Mouse (Mus musculus): ENCODE results near the gene Cul5.

Cul5 gene

GRCm38 (mm10) chr9:53669680-53670219, at the start of gene Cul5:
Cul5 (minus strand) TSS chr9:53670014.
- no peak for DNase-seq

- peak; percentile 25 to 48 for DNase-seq
Observed at GRCm38 (mm10) chr9:53705992-53706696, 36.3 kb upstream of the Cul5 start, which contains the start of gene Rab39. Rab39 (minus strand) TSS chr9:53706232.

GRCm38 (mm10) chr9:53705491-53705991, 35.7 kb upstream of the Cul5 start:
- DNase-seq: peak; percentile 7 to 24

- no peak for DNase-seq
Observed at GRCm38 (mm10) chr9:53702991-53703390, 33.2 kb upstream of the Cul5 start.

- no peak for DNase-seq
Observed at GRCm38 (mm10) chr9:53700496-53700895, 30.7 kb upstream of the Cul5 start.

GRCm38 (mm10) chr9:53695846-53696245, 26.0 kb upstream of the Cul5 start:
- DNase-seq: no peak

- no peak for DNase-seq
Observed at GRCm38 (mm10) chr9:53693718-53694117, 23.9 kb upstream of the Cul5 start.

GRCm38 (mm10) chr9:53691745-53692670, 22.2 kb upstream of the Cul5 start:
- no peak for DNase-seq

GRCm38 (mm10) chr9:53680851-53681250, 11.0 kb upstream of the Cul5 start:
- no peak for DNase-seq

GRCm38 (mm10) chr9:53676921-53677320, 7.1 kb upstream of the Cul5 start:
- DNase-seq: no peak

GRCm38 (mm10) chr9:53673571-53673970, 3.8 kb upstream of the Cul5 start:
- peak; percentile 72 to 81 for DNase-seq

- peak; percentile 93 to 94 for DNase-seq
Observed at GRCm38 (mm10) chr9:53667020-53667669, 2.7 kb downstream of the Cul5 start.

- no peak for DNase-seq
Observed at GRCm38 (mm10) chr9:53666665-53667019, 3.2 kb downstream of the Cul5 start.

- DNase-seq: no peak
Observed at GRCm38 (mm10) chr9:53665428-53665827, 4.4 kb downstream of the Cul5 start.

- no peak for DNase-seq
Observed at GRCm38 (mm10) chr9:53664819-53665218, 5.0 kb downstream of the Cul5 start.

- no peak for DNase-seq
Observed at GRCm38 (mm10) chr9:53634796-53635195, 35.0 kb downstream of the Cul5 start.

GRCm38 (mm10) chr9:53615246-53615645, 54.6 kb downstream of the Cul5 start:
- DNase-seq: no peak

GRCm38 (mm10) chr9:53614286-53614685, 55.5 kb downstream of the Cul5 start:
- DNase-seq: no peak

- peak; percentile 95 to 97 for DNase-seq
Observed at GRCm38 (mm10) chr9:53609968-53610781, 59.6 kb downstream of the Cul5 start, which contains the start of gene Acat1. Acat1 (minus strand) TSS chr9:53610382.

- peak in 1 of 2 experiments; percentile 13 for DNase-seq
Observed at GRCm38 (mm10) chr9:53609306-53609967, 60.4 kb downstream of the Cul5 start.

- no peak for DNase-seq
Observed at GRCm38 (mm10) chr9:53607816-53608215, 62.0 kb downstream of the Cul5 start.
